Mouse (Mus musculus) heart, postnatal 0 days (tissue): Measurements from ENCODE around the gene Card10. TPM values are rescaled to one million over a fixed set of nuclear protein-coding genes. Genes with fewer than 3 reads are reported as not detected.
A peak's percentile ranks its signal among the peaks of the same experiment; 100 is the strongest.

Experiments
- ATAC-seq: fragments of 200-750 bp; cut with Nextera tagmentation; 2 replicates; pipeline ENCODE4 v1.8.0; 2017; ENCODE audit warnings: low read depth, moderate number of reproducible peaks, moderate library complexity; ENCODE audit not compliant: insufficient read depth
- DNase-seq: peaks from one replicate; pipeline ENCODE4 v3.0.0-alpha.2; 2016; ENCODE audit warnings: low spot score
- H3K27ac ChIP-seq: fragments of 300-500 bp; sonication (generic); 2 replicates; pipeline ENCODE4 v1.5.1; 2014; ENCODE audit warnings: low read depth, mild to moderate bottlenecking
- H3K27me3 ChIP-seq: fragments of 300-500 bp; sonication (generic); 2 replicates; pipeline ENCODE4 v1.6.1; 2014; ENCODE audit warnings: low read length, mixed read lengths; ENCODE audit not compliant: control insufficient read depth, insufficient read depth
- H3K36me3 ChIP-seq: fragments of 300-500 bp; sonication (generic); replicated peaks from 2 replicates; pipeline ENCODE4 v1.6.1; 2014; ENCODE audit warnings: low read length, mixed read lengths; ENCODE audit not compliant: control insufficient read depth, insufficient read depth
- H3K4me1 ChIP-seq: fragments of 300-500 bp; sonication (generic); 2 replicates; pipeline ENCODE4 v1.6.1; 2014; ENCODE audit warnings: antibody characterized with exemption; ENCODE audit not compliant: control insufficient read depth, insufficient read depth
- H3K4me2 ChIP-seq: fragments of 300-500 bp; sonication (generic); 2 replicates; pipeline ENCODE4 v1.6.1; 2014; ENCODE audit warnings: low read depth, mild to moderate bottlenecking, low read length, moderate library complexity
- H3K4me3 ChIP-seq: fragments of 300-500 bp; sonication (generic); 2 replicates; pipeline ENCODE4 v1.5.1; 2014; ENCODE audit warnings: low read depth, low read length
- H3K9ac ChIP-seq: fragments of 300-500 bp; sonication (generic); replicated peaks from 2 replicates; pipeline ENCODE4 v1.6.1; 2014; ENCODE audit warnings: low read depth, low read length, mixed read lengths
- H3K9me3 ChIP-seq: fragments of 300-500 bp; sonication (generic); replicated peaks from 2 replicates; pipeline ENCODE4 v1.6.1; 2016; ENCODE audit warnings: low read length; ENCODE audit not compliant: control insufficient read depth
- CTCF ChIP-seq: IDR thresholded peaks from 2 replicates; pipeline ENCODE4 v1.5.1; 2016; ENCODE audit warnings: antibody characterized with exemption, control low read depth, low read depth
- EP300 ChIP-seq: IDR thresholded peaks from 2 replicates; pipeline ENCODE4 v1.6.1; 2016; ENCODE audit warnings: antibody characterized with exemption, low read depth
- WGBS: fragments of 180-500 bp; shearing (Covaris S2); extraction: QIAGEN DNeasy Blood & Tissue Kit; methylation state at CpG from one replicate; pipeline ENCODE4 v1.1.7; 2014; 5-methylcytosine and 5-hydroxymethylcytosine counted together
- polyA plus RNA-seq: library from polyadenylated mRNA; unstranded; fragments of >200 nt; fragmentation: Nextera tagmentation; extraction: Ambion mirVana; gene quantifications from 2 replicates; pipeline ENCODE4 v1.2.1, GENCODE M21; 2015
- total RNA-seq: library from RNA; depleted of rRNA; stranded (reverse); fragments of >200 nt; gene quantifications from 2 replicates; pipeline ENCODE4 v1.2.3, GENCODE M21; 2014; ENCODE audit warnings: low replicate concordance

Card10 gene
- total and polyA plus RNA-seq, 2 experiments from 2014 or later, result 4.6 to 6.4 TPM

DNA sequence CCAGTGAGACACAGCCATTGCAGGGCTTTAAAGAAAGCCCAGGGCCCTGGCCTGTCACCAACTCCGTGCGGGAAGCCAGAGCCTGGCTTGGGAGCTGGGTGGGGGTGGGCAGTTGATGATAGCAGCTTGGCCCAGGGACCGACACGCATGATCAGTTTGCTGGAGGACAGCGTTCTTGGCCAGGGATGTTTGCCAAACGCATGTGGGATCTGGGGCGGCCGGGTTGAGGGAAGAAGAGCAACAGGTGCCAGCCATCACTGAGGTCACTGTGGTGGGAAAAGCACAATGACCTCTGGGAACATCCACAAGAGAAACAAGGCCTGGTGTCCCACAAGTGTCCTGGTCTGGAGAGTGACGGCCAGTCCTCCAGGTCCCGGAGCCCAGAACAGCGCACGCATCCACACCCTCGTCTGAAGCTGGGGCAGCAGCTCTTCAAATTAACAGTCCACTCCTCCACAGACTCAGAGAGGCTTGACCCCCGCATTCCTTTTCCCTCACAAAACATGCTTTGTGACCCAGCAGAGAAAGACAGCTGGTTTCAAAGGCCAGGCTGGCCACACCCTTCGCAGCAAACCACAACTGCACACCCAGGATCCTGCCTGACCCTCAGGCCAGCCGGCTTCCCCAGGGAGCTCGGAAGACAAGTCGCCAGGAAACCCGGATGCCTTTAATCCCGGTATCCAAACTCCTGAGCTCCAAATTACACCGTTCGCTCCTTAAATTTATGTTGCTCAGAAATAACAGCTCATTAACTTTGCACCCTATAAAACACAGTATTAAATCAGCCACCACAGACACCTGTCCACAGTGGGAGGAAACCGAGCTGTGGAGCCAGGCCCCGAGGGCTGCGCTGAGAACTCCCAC, 6.4 kb downstream of the Card10 start:
- DNase-seq (peak; percentile 30), ATAC-seq (peak; percentile 66)
- Histone ChIP-seq H3K27ac (0 out of 2 replicates have a peak overlapping the region, but pooled peaks have one; percentile 1), H3K4me1 (peaks cover 19% of the 10 kb centered on the region), H3K4me2 (peak overlapping the region; percentile 8; the same call in 1 of the 2 replicates), H3K27me3 (no peaks in the 10 kb centered on the region), H3K36me3 (peaks cover 14% of the 10 kb centered on the region), H3K9me3 (no peaks in the 10 kb centered on the region), H3K4me3 (no peak overlapping the region), H3K9ac (no peak overlapping the region)
- WGBS, result 39% methylated on average over 25 of the region's 25 CpGs
- TF ChIP-seq EP300 (no peak), CTCF (no peak)

DNA sequence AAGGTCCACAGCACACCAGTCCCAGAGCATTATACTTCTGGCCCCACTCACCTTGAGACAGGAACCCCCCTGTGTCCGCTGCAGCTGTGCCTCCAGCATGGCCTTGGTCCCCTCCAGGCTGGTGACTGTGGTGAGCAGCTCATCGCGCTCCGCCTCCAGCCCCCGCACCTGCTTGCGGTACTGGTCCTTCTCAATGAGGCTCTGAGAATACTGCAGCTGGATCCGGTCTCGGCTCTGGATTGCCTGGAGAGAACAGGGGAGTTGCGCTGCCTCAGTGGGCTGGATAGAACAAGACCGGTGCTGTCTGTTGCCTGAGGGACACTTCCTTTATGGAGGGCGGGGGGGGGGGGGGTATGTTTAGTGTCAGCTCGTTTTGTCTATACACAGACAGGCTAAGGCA, 11.9 kb downstream of the Card10 start:
- Histone ChIP-seq H3K4me3 (no peak overlapping the region), H3K27ac (peak overlapping the region; percentile 58), H3K9ac (peak overlapping the region; percentile 8; the same call in 1 of the 2 replicates), H3K4me1 (peaks cover 19% of the 10 kb centered on the region), H3K9me3 (no peaks in the 10 kb centered on the region), H3K36me3 (peaks cover 31% of the 10 kb centered on the region), H3K27me3 (no peaks in the 10 kb centered on the region), H3K4me2 (no peak overlapping the region)
- TF ChIP-seq EP300 (no peak), CTCF (no peak)
- 81% methylated on average over 12 of the region's 12 CpGs for WGBS
- ATAC-seq (no peak), DNase-seq (no peak)

DNA sequence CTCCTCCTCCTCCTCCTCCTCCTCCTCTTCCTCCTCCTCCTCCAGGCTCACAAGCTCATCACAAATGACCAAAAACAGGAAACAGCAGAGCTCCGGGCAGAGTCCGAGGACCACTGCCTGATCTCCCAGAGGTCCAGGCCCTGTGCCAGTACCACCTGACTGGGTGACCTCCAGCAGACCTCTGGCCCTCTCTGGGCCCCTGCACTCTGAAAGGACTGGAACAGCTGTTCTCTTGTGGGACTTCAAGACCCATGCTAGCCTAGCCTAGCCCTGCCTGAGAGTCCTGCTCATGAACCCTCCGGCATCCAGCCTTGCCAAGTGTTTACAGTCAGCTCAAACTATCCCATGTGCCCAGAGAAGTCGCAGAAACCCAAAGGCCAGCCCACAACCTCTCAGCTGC, 12.4 kb downstream of the Card10 start:
- H3K36me3 ChIP-seq, result peaks cover 31% of the 10 kb centered on the region
- WGBS, result 10% methylated on average over 4 of the region's 4 CpGs
- DNase-seq, result peak; percentile 63
- H3K4me3 ChIP-seq, result no peak overlapping the region
- H3K27me3 ChIP-seq, result no peaks in the 10 kb centered on the region
- peaks cover 15% of the 10 kb centered on the region for H3K4me1 ChIP-seq
- no peak overlapping the region for H3K4me2 ChIP-seq
- H3K27ac ChIP-seq, result peak overlapping the region; percentile 58
- no peak for TF ChIP-seq CTCF
- TF ChIP-seq EP300, result 0 out of 2 replicates have a peak, but pooled peaks have one; percentile 32
- ATAC-seq, result peak; percentile 63
- H3K9me3 ChIP-seq, result no peaks in the 10 kb centered on the region
- H3K9ac ChIP-seq, result peak overlapping the region; percentile 8; the same call in 1 of the 2 replicates

DNA sequence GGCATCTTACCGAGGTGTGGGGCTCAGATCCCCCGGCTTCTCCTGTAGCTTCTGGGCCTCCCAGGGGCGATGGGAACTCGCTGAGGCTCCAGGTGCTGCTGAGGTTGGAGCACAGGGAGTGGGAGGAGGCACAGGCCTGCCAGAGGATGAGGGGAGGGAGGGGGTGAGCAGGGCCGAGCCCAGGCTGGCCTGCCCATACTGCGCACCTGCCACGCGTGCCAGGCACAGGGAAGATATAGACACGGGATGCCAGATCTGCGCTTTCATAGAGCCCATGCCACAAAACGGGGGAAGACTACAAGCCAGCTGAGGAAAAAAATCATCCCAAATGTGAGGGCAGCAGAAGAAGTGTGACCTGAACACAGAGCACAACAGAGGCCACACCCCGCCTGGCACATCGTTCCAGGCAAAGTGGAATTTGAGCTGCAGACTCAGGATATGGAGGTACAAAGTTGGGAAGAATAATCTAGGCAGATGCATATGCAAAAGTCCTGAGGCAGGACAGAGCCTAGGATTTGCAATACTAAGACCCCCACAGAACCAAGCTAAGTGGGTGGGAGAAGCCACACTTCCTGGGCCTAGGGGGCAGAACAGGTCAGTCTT, 13.0 kb downstream of the Card10 start:
- peaks cover 31% of the 10 kb centered on the region for H3K36me3 ChIP-seq
- no peak overlapping the region for H3K4me2 ChIP-seq
- no peak overlapping the region for H3K4me3 ChIP-seq
- no peak overlapping the region for H3K9ac ChIP-seq
- no peaks in the 10 kb centered on the region for H3K9me3 ChIP-seq
- no peak for TF ChIP-seq EP300
- TF ChIP-seq CTCF, result no peak
- 0 out of 2 replicates have a peak overlapping the region, but pooled peaks have one; percentile 4 for H3K27ac ChIP-seq
- DNase-seq (no peak), ATAC-seq (no peak)
- WGBS, result 82% methylated on average over 13 of the region's 13 CpGs
- peaks cover 12% of the 10 kb centered on the region for H3K4me1 ChIP-seq
- H3K27me3 ChIP-seq, result no peaks in the 10 kb centered on the region

DNA sequence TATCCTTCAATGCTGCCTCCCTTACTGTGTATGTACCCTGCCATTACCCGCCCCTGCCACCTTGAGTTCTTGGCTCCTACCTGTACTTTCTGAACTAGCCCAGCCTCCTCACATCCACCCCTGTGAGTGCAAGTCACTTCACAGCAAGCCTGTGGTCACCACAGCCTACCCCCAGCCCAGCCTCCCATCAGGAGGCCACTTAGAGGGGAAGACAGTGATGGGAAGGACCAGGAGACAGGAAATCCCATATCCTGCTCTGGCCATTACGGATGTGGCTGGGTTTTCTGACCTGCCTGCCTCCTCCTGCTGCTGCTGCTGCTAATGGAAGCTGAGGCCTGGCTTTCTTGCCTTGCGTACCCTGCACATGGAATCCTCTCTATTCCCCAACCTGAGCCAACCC, 14.8 kb downstream of the Card10 start:
- 61% methylated on average over 3 of the region's 3 CpGs for WGBS
- peak; percentile 47 for DNase-seq
- ATAC-seq, result peak; percentile 19; the same call in 1 of the 2 replicates
- Histone ChIP-seq H3K4me3 (no peak overlapping the region), H3K4me2 (no peak overlapping the region), H3K9ac (no peak overlapping the region), H3K27ac (peak overlapping the region; percentile 83), H3K9me3 (no peaks in the 10 kb centered on the region), H3K4me1 (peaks cover 12% of the 10 kb centered on the region), H3K27me3 (no peaks in the 10 kb centered on the region), H3K36me3 (peaks cover 18% of the 10 kb centered on the region)
- TF ChIP-seq EP300 (peak; percentile 53; the same call in 1 of the 2 replicates), CTCF (no peak)
